Mouse (Mus musculus): ENCODE measurements around the gene Cpvl. TPM values are rescaled to one million over a fixed set of nuclear protein-coding genes. Genes with fewer than 3 reads are reported as not detected.

Cpvl gene
- under 1 TPM; 0.25 to 0.34 TPM for total RNA-seq (2021)
- long read RNA-seq, experiment 1 = 0 reads
- long read RNA-seq, experiment 2, partial matches to known transcripts = 1 of 1 reads
- long read RNA-seq, experiment 2, other reads (novel, unspliced or antisense) = 0 of 1 reads

DNA sequence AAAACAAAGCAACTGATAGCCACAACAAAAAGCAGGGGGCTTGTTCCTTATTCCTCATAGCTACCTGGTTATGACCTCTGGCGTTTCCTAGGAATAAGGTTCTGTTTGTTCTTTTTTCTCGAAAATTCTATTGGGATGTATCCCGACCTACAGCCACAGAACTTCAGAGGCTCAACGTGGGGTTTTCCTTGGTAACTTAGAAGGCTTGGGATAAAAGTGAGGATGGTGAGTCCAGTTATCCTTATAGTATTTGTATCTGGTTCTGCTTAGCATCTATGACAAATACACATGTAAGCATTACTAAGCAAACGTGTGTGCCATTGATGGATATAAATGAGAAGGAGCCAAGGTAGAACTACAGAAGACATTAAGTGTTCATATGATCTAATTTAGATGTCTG is at the start of gene Cpvl:
Gene Cpvl, minus strand, starts transcription at position 101 of the 400 bp plus-strand sequence.
- DNase-seq (ENCODE audit: low spot score in 2 of 2) = no peak

DNA sequence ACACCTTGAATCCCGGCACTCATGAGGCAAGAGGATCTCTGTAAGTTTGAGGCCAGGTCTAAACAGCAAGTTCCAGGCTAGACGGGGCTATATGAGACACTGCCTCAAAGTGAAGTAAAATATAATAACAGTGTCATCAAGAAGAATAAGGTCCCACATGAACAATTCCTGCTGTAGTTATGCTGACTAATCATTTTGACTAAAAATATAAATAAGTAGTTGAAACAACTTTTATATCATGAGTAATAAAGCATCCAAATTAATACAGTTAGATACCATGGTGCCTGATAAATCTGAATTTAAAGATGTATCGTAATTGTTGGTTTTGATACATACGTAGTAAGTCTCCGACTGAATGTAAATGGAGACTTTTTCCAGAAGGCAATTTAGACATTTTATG is 45.4 kb upstream of the Cpvl start:
- DNase-seq (ENCODE audit: low spot score in 2 of 2) = no peak

DNA sequence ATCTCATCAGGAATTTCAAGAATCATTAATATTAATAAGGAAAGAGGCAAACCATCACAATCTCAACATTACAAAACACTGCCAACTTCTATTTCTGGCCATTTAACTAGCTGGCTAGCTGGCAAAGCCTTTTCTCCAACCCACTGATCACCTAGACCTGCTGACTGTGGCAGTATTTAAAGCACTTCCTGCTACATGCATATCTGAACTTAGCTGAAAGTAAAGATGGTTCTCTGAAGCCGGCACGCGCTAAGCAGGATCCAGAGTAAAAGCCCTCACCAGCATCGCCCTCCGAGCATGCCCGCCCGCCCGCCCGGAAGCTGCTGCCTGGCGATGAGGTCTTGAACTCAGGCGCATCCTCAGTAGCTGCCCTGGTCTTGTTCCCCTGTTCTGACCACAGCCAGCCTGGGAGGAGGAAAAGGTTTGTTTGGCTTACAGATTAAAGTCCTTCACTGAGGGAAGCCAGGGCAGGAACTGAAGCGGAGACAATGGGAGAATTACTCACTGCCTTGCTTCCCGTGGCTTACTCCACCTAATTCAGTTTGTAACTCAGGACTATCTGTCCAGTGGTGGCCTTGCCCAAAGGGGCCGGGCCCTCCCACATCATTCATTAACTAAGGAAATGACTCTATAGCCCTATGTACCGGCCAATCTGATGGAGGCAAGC is 42.8 kb upstream of the Cpvl start:
- DNase-seq (ENCODE audit: low spot score in 2 of 2) = no peak

DNA sequence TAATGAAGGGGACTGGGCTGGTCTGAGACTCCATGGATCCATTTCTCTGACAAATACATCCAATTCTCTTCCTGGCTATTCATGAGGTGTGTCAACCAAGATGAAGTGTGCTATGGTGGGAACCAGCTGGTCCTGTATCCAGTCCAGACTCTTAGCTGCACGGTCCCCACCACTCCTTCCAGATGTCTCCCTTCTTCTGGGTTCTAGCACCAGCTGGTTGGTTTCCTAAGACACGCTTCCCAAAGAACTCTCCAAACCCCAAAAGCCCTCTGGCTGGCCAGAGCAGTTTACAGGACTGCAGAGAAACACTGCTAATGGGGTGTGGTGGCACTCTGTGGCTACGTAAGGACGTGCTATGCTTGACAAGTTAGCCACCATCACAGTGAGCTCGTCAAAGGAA is 40.4 kb upstream of the Cpvl start:
- no peak for DNase-seq (ENCODE audit: low spot score in 2 of 2)

DNA sequence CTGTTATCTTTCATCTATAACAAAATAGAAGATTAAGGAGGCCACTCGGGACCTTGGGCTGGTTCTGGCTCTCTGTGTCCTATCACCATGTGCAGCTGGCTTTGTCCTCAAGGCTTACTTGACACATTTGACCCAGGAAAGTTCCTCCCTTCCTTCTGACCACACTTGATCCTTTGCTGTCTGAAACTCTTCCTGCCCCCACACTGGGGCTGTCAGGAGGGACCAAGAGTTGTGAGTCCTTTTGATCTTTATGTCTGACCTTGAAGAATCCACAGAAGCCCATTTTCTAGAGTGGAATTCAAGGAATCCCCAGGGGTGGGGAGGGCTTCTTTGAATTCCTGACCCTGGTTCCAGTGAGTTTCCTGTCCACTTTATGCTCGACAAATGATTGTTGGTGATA is 39.6 kb upstream of the Cpvl start:
- no peak for DNase-seq (ENCODE audit: low spot score in 2 of 2)

DNA sequence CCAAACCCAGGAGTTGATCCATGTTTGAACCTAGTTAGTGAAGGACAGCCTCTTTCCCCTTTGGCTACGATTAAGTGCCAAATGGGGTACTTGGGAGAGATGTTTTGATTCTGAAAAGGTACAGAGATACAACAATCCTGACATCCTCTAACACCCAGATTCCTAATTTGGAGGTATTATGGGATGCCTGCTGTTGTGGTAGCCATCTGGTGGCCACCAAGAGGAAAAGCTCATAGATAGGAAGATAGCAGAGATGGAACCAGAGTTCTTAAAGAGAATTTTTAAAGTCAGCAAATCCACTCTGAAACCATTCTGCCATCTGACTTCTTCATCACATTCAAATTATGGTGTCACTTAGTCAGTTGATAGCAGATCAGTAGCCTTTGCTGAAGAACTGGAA is 33.7 kb upstream of the Cpvl start:
- DNase-seq (ENCODE audit: low spot score in 2 of 2) = no peak

DNA sequence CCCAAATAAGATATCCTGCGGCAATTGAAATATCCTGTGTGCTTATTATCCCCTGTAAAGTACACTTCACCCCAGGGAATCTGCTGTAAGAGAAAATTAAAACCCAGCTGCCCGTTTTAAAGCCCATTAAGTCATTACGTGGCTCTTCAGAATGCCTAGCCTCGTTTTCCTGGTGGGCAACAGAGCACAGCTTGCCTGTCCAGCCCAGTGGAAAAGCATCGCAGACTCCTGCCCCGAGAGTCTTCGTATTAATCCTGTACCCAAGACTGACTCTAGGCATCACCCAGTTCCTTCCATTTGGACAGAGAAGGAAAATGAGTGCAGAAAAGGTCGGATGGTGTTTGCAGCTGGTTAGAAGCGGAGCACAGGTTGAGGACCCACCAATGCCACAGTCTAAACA is 31.9 kb upstream of the Cpvl start:
- DNase-seq (ENCODE audit: low spot score in 2 of 2) = no peak

DNA sequence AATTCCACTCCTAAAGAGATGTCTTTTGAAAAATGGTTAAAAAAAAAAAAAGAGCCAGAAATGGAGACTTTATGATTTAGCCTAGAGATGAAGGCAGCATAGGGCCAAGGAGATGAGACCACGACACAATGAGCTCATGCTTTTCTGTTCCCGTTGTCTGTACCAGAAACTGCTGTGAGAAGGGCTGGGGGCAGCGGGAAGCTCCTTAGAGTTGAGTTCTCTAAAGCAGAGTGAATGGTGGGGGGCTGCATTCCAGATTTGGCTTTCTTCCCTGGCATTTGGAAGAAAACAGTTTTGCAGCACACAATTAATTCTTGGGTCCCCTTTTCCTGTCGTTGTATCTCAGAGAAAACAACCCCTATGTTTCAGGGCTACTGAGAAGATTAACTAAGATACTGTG is 30.8 kb upstream of the Cpvl start:
- no peak for DNase-seq (ENCODE audit: low spot score in 2 of 2)

DNA sequence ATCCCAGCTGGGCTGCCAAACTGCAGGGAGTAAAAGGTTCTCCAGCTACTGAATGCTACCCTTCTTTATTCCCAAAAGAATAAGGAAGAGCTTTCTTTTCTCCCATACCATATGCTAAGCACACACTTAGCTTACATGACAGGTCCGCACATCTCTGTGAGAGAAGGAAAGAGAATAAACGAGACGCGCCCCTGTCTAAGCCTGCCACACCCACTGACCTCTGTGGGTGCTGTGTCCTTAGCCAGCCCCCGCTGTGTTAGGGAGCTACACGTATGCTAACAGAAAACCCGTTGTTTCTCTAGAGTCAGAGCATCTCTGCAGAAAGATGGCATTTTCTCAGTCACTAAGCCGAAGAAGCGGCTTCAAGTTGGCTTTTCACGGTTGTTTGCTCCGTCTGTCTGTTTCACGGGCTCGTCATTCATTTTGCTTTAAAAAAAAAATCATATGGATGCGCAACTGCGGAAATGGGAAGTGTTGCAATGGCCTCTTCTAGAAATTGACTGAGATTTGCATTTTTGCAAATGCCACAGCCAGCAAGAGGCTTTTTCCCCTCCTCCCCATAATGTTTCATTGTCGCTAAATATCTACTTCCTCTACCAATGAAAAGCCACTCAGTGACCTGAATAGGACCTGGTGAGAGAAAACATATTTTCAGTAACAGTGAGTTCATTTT is 30.1 kb upstream of the Cpvl start:
- no peak for DNase-seq (ENCODE audit: low spot score in 2 of 2)

DNA sequence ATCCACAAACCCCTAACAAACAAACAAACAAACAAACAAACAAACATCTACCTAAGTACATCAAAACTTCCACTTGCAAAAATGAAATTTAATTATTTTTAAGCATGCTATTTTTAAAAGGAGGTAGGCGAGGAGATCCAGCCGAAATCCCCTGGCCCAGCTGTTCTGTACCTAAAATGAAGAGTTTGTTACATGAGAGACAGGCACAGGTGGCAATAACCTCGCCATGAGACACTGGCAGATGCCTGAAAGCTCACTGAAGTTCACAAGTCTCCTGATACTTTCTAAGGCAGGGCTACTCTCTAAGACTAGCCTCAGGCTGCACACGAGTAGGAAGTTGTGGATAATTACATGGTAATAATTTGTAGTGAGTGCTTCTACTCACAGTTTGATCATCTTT is 26.8 kb upstream of the Cpvl start:
- DNase-seq (ENCODE audit: low spot score in 2 of 2) = no peak

DNA sequence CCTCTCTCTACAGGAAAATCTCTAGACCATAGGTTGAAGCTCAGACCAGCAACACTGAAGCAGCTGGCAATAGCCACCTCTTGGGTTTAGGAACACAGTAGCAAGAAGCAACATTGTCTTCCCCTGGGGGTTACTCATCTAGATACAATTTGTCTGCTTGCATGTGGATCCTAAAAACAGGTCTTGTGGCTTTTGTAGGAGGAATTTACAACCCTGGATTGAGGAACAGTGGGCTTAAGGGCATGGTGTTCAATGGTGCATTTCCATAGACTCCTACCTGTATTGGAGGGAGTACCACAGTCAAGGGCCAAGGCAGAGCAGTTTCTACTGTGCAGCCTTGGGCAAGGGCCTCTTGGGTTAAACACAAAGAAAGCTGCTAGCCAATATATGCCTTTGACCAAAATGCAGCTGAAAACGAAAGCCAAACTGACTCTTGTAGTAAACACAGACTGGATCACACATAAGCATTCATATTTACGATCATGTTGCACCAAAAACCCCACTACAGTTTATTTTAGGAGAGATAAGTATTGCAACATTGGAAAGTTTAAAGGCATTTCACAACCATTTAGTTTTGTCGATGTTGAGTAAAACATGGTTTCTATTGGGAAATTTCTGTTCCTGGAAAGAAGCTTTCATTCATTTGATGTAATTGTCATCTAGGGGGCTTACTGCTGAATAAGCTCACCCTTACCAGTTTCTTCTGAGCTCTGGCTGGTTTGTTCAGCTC is 17.9 kb upstream of the Cpvl start:
- no peak for DNase-seq (ENCODE audit: low spot score in 2 of 2)

DNA sequence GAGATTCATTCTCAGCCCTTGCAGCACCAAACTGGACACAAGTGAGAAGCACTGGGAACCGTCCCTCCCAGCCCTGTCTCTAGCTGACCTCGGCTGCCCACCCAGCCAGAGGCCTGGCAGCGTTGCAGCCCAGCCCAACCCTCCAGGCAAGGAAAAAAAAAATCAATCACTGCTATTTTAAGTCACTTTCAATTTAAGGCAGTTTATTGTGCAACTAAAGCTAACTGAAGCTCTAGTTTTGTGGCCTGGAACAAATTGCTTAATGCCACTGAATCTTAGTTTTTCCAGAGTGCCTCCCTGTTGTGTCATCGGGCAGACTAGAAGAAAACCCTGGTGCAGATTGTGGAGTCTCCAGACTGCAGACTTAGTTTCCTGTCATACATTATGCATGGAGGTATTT is 17.0 kb upstream of the Cpvl start:
- no peak for DNase-seq (ENCODE audit: low spot score in 2 of 2)

DNA sequence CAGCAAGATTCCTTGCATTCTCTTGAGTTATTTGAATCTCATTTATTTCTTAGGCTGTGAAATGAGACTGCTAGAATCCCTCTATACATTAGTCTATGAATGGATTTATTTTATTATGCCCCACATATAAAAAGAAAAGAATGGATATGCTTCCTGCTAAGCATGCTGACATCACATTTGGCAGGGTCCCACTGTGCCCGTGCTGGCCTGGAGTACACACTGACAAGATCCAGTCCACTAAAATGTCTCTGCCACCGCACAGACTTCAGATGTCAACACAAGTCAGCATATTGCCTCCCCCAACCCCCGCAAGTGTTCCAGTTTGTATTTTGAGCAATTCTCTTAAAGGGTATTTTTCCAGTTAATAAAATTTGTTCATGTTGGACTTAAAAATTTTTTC is 13.9 kb upstream of the Cpvl start:
- DNase-seq (ENCODE audit: low spot score in 2 of 2) = no peak

DNA sequence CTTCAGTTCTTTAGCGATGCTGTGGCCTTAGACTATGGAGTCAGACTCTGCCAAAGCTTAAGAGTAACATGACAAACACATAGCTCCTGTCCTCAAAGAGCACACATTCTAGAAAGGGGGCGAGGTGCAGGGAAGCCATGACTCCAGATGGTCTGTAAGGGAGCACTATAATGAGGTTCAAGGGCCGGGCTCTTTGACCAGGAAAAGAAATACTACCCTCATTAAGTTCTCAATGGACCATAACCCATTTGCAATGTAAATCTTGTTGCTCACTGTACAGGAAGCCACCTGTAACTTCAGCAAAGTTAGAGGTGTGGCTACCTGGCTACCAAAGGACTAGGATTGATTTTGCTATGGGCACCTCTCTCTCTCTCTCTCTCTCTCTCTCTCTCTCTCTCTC is 8.8 kb upstream of the Cpvl start:
- DNase-seq (ENCODE audit: low spot score in 2 of 2) = no peak

DNA sequence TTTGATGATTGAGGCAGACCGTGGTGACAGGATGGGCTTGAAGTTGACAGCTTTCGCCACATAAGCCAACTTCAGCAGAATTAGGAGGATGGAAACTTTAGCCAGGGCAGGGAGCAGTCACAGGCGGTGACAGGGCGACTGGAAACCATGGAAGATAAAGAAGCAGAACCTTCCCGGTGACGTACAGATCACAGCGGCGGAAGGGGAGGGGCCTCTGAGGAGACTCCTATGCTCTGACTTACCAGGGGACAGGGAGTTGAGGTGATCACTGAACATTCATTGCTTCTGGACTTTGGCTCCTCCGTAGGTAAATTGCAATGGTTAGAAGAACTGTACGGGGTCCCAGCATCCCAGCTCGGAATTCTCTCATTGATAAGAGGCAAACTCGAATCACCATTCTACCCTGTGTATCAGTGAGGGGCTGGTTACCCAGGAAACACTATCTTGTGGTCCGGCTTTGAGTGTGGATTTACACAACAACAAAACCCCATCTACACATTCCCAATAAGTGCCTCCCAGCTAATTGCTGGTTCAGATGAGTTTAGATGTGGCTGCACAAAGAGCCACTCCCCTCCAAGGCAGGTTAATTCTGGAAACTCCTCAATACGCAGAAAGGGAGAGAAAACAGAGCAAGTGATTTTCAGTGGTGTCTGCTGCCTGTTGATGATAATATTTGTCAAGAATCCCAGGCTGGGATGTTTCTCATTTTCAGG is 8.0 kb upstream of the Cpvl start:
- DNase-seq (ENCODE audit: low spot score in 2 of 2) = no peak

DNA sequence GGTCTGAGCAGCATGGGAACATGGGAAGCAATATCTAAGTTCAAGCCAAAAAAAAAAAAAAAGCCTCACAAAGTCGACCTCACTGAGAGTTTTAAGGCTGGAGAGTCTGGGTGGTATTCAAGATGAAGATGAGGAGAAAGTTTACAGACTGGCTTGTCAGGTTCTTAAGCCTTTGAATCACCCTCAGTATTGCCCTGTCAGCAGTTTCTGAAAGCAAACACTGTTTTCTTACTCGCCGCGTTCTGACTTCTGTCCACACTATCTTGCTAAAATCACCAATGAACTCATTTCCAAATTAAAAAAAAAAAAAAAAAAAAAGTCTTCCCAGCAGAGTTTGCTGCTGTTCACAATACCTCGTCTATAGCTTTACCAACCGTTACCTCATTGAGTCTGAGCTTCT is 5.3 kb upstream of the Cpvl start:
- DNase-seq (ENCODE audit: low spot score in 2 of 2) = no peak

DNA sequence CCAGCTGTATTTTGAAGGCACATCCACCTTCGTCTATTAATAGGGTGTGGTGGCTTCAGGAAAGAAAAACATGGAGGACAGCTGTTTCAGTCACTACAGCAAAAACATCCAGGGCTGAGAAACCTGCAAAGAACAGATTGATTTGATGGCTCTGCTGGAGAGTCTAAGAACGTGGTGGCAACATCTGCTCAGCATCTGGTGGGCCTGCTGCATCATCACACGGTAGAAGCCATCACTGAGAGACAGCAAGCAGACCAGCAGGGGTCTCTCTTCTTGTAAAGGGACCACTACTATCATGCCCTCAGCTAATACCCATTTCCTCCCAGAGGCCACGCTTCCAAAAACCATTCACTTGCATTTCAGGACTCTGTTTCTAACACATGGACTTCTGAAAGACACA is 4.1 kb upstream of the Cpvl start:
- DNase-seq (ENCODE audit: low spot score in 2 of 2) = no peak

DNA sequence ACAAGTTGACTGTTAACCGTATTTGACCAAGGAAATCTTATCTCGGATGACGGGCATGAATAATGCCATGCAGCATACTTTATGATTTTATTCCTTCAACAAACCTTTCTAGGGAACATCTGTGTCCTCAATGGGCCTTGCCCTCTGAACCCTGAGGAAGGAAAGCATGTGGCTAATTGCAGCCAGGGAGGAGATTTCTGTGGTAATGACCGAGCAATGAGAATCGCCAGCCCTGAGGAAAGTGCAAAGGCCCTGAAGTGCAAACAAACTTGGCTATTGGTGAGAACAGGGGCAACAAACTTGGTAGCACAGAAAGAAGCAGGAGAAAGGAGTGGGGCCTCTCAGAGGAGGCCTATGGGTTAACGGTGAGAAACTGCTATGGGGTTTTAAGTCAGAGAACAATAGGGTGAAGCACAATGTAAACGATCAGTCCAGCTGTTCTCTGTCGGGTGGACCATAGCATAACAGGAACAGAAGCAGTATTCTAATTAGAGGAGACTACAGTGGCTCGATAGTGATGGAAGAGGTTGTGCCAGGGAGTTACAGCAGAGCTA is 3.7 kb upstream of the Cpvl start:
- no peak for DNase-seq (ENCODE audit: low spot score in 2 of 2)

DNA sequence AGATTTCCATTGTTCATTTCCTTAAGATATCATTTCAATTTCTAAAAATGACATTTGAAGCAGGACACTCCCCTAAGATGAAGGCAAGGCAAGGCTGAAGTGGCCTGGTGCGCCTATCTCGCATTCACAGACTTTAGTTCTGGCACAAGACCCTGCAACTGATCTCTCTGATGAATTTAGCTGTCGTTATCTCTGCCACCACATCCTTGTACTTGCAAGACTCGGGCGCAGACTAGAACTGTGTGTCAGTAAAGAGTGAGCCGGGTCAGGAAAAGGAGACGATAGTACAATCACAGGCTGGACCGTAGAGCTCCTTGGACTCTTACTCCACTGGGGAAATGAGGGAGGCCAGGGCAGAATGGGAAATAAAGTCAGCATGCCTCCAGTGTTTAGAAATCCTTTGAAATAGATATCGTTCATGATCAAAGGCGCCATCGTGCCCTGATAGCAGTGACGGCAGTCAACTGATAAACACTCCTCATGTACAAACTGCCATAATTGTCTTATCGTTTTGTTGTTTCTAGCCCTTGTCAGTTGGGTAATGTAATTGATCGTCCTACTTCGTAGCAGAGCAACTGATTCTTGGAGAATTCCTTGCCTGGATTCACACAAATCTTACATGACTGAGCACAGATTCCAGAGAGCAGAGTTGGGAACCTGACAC is 2.5 kb upstream of the Cpvl start:
- no peak for DNase-seq (ENCODE audit: low spot score in 2 of 2)

DNA sequence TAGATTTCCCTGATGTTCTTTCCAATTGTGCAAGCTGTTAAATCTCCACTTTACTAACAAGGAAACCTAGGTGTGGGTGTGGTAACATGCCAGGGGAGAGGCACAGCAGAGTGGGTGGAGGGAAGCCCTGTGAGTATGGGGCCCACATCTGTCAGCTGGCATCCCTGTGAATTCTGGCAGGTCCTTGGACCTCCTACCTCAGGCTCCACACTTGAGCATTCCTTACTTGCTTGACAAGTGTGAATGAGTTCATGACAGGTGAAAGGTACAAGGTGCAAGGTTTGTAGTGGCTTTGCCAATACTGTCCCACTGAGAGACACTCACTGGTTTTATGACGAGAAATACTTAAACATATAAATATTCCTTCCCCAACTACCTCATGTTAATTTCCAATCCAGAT is 4.4 kb downstream of the Cpvl start:
- DNase-seq (ENCODE audit: low spot score in 2 of 2) = no peak

DNA sequence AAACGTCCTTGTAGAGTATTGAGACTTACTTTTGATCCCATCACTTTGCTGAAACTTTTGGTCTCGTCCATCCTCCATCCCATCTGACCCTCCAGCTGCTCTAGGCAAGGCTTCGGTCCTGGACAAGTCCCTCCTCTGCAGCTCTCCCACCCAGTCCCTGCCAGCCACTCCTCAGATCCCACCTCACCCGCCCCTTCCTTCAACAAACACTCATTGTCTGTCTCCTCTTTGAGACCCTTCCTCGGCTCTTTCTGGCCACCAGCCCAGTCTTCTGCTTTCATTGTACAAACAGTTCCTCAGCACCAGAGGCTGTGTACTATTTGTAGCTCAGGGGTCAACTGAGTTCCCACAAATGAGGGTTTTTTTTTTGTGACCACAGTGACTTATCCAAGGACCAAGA is 5.0 kb downstream of the Cpvl start:
- DNase-seq (ENCODE audit: low spot score in 2 of 2) = no peak

Measured in adrenal gland, postnatal 4 days (tissue).